Mouse (Mus musculus): ENCODE results near the gene Fcgr2b.
"Not testable (repeated sequence)": the region's sequence is repeated elsewhere in the genome, so short reads cannot be mapped to it uniquely, and the experiment has no call there.

Gene Fcgr2b

GRCm38 (mm10) chr1:170985092-170985491 lies 8.7 kb upstream of the Fcgr2b start:
- H3K4me3 ChIP-seq (replicated peaks; ENCODE audit: low read length): no peak overlapping the region
- no peaks in the 10 kb centered on the region for H3K9me3 ChIP-seq (ENCODE audit: low read length)
- no peaks in the 10 kb centered on the region for H3K27me3 ChIP-seq (ENCODE audit: insufficient read depth, low read length)
- TF ChIP-seq NANOG (IDR thresholded peaks at IDR 0.05; ENCODE audit: borderline replicate concordance, low read length) (no peak), CTCF (conservative IDR thresholded peaks at IDR 0.05; ENCODE audit: low read length) (no peak), POU5F1 (IDR thresholded peaks at IDR 0.05; ENCODE audit: borderline replicate concordance, low read length) (no peak)
- peaks cover 56% of the 10 kb centered on the region for H3K4me1 ChIP-seq (replicated peaks; ENCODE audit: low read depth, low read length)
- peaks cover 17% of the 10 kb centered on the region for H3K36me3 ChIP-seq (ENCODE audit: insufficient read depth, low read length)

GRCm38 (mm10) chr1:170983066-170983465 lies 6.7 kb upstream of the Fcgr2b start:
- peaks cover 52% of the 10 kb centered on the region for H3K4me1 ChIP-seq (replicated peaks; ENCODE audit: low read depth, low read length)
- H3K4me3 ChIP-seq (replicated peaks; ENCODE audit: low read length): no peak overlapping the region
- no peaks in the 10 kb centered on the region for H3K9me3 ChIP-seq (ENCODE audit: low read length)
- no peaks in the 10 kb centered on the region for H3K27me3 ChIP-seq (ENCODE audit: insufficient read depth, low read length)
- peaks cover 17% of the 10 kb centered on the region for H3K36me3 ChIP-seq (ENCODE audit: insufficient read depth, low read length)
- TF ChIP-seq CTCF (conservative IDR thresholded peaks at IDR 0.05; ENCODE audit: low read length) (no peak), NANOG (IDR thresholded peaks at IDR 0.05; ENCODE audit: borderline replicate concordance, low read length) (no peak), POU5F1 (IDR thresholded peaks at IDR 0.05; ENCODE audit: borderline replicate concordance, low read length) (no peak)

- no peak for TF ChIP-seq CTCF (conservative IDR thresholded peaks at IDR 0.05; ENCODE audit: low read length)
- no peak for TF ChIP-seq NANOG (IDR thresholded peaks at IDR 0.05; ENCODE audit: borderline replicate concordance, low read length)
- no peak for TF ChIP-seq POU5F1 (IDR thresholded peaks at IDR 0.05; ENCODE audit: borderline replicate concordance, low read length)
- Histone ChIP-seq H3K4me3 (replicated peaks; ENCODE audit: low read length) (no peak overlapping the region), H3K27me3 (ENCODE audit: insufficient read depth, low read length) (no peaks in the 10 kb centered on the region), H3K4me1 (replicated peaks; ENCODE audit: low read depth, low read length) (peaks cover 57% of the 10 kb centered on the region), H3K9me3 (ENCODE audit: low read length) (no peaks in the 10 kb centered on the region), H3K36me3 (ENCODE audit: insufficient read depth, low read length) (peaks cover 17% of the 10 kb centered on the region)
These were observed 6.0 kb upstream of the Fcgr2b start for GRCm38 (mm10) chr1:170982301-170982700.

GRCm38 (mm10) chr1:170981679-170982078 lies 5.3 kb upstream of the Fcgr2b start:
- not testable (repeated sequence) for H3K27me3 ChIP-seq (ENCODE audit: insufficient read depth, low read length); H3K4me3 ChIP-seq (replicated peaks; ENCODE audit: low read length); H3K9me3 ChIP-seq (ENCODE audit: low read length)
- Histone ChIP-seq H3K4me1 (replicated peaks; ENCODE audit: low read depth, low read length) (peaks cover 59% of the 10 kb centered on the region), H3K36me3 (ENCODE audit: insufficient read depth, low read length) (peaks cover 17% of the 10 kb centered on the region)

- no peak overlapping the region for H3K4me3 ChIP-seq (replicated peaks; ENCODE audit: low read length)
- peaks cover 45% of the 10 kb centered on the region for H3K4me1 ChIP-seq (replicated peaks; ENCODE audit: low read depth, low read length)
- no peak for TF ChIP-seq NANOG (IDR thresholded peaks at IDR 0.05; ENCODE audit: borderline replicate concordance, low read length)
- TF ChIP-seq POU5F1 (IDR thresholded peaks at IDR 0.05; ENCODE audit: borderline replicate concordance, low read length): no peak
- TF ChIP-seq CTCF (conservative IDR thresholded peaks at IDR 0.05; ENCODE audit: low read length): no peak
- peaks cover 10% of the 10 kb centered on the region for H3K36me3 ChIP-seq (ENCODE audit: insufficient read depth, low read length)
- no peaks in the 10 kb centered on the region for H3K9me3 ChIP-seq (ENCODE audit: low read length)
- no peaks in the 10 kb centered on the region for H3K27me3 ChIP-seq (ENCODE audit: insufficient read depth, low read length)
These were observed 2.3 kb upstream of the Fcgr2b start for GRCm38 (mm10) chr1:170978601-170979000.

GRCm38 (mm10) chr1:170975751-170976161 lies 591 bp downstream of the Fcgr2b start:
- Histone ChIP-seq H3K27me3 (ENCODE audit: insufficient read depth, low read length) (no peaks in the 10 kb centered on the region), H3K4me3 (replicated peaks; ENCODE audit: low read length) (no peak overlapping the region), H3K9me3 (ENCODE audit: low read length) (no peaks in the 10 kb centered on the region), H3K36me3 (ENCODE audit: insufficient read depth, low read length) (no peaks in the 10 kb centered on the region; the same call in 1 of the 2 replicates), H3K4me1 (replicated peaks; ENCODE audit: low read depth, low read length) (peaks cover 53% of the 10 kb centered on the region)
- TF ChIP-seq CTCF (conservative IDR thresholded peaks at IDR 0.05; ENCODE audit: low read length) (no peak), NANOG (IDR thresholded peaks at IDR 0.05; ENCODE audit: borderline replicate concordance, low read length) (no peak), POU5F1 (IDR thresholded peaks at IDR 0.05; ENCODE audit: borderline replicate concordance, low read length) (no peak)

GRCm38 (mm10) chr1:170975350-170975749 lies 997 bp downstream of the Fcgr2b start:
- H3K9me3 ChIP-seq (ENCODE audit: low read length); H3K27me3 ChIP-seq (ENCODE audit: insufficient read depth, low read length); H3K4me3 ChIP-seq (replicated peaks; ENCODE audit: low read length); H3K36me3 ChIP-seq (ENCODE audit: insufficient read depth, low read length): not testable (repeated sequence)
- H3K4me1 ChIP-seq (replicated peaks; ENCODE audit: low read depth, low read length): peaks cover 49% of the 10 kb centered on the region

- H3K36me3 ChIP-seq (ENCODE audit: insufficient read depth, low read length): no peaks in the 10 kb centered on the region
- no peaks in the 10 kb centered on the region for H3K9me3 ChIP-seq (ENCODE audit: low read length)
- peaks cover 43% of the 10 kb centered on the region for H3K4me1 ChIP-seq (replicated peaks; ENCODE audit: low read depth, low read length)
- TF ChIP-seq CTCF (conservative IDR thresholded peaks at IDR 0.05; ENCODE audit: low read length): no peak
- TF ChIP-seq NANOG (IDR thresholded peaks at IDR 0.05; ENCODE audit: borderline replicate concordance, low read length): no peak
- no peak for TF ChIP-seq POU5F1 (IDR thresholded peaks at IDR 0.05; ENCODE audit: borderline replicate concordance, low read length)
- H3K4me3 ChIP-seq (replicated peaks; ENCODE audit: low read length): no peak overlapping the region
- H3K27me3 ChIP-seq (ENCODE audit: insufficient read depth, low read length): no peaks in the 10 kb centered on the region
These were observed 1.6 kb downstream of the Fcgr2b start for GRCm38 (mm10) chr1:170974736-170975135.

GRCm38 (mm10) chr1:170974171-170974570 lies 2.2 kb downstream of the Fcgr2b start:
- no peak for TF ChIP-seq POU5F1 (IDR thresholded peaks at IDR 0.05; ENCODE audit: borderline replicate concordance, low read length)
- no peak for TF ChIP-seq NANOG (IDR thresholded peaks at IDR 0.05; ENCODE audit: borderline replicate concordance, low read length)

More at GRCm38 (mm10) chr1:170974171-170974570, 2.2 kb downstream of the Fcgr2b start:
- Histone ChIP-seq H3K36me3 (ENCODE audit: insufficient read depth, low read length) (no peaks in the 10 kb centered on the region), H3K9me3 (ENCODE audit: low read length) (peaks cover 4% of the 10 kb centered on the region), H3K27me3 (ENCODE audit: insufficient read depth, low read length) (no peaks in the 10 kb centered on the region), H3K4me3 (replicated peaks; ENCODE audit: low read length) (no peak overlapping the region), H3K4me1 (replicated peaks; ENCODE audit: low read depth, low read length) (peaks cover 39% of the 10 kb centered on the region)
